Mouse (Mus musculus) testis, adult 2 months (tissue): ENCODE measurements at regions not wholly inside any gene's neighbourhood (a gene's known extent, or its start where the extent isn't known, plus 50 kb on each side); places are given as distances from the start of the nearest gene placed in this dataset.

Source experiments
- CTCF ChIP-seq: fragments of 200-500 bp; IDR thresholded peaks from 2 replicates; pipeline ENCODE4 v1.5.1; 2012; ENCODE audit warnings: low read depth, mild to moderate bottlenecking, inconsistent platforms, low read length, moderate library complexity; ENCODE audit not compliant: control insufficient read depth, insufficient read depth, insufficient replicate concordance
- POLR2A ChIP-seq: fragments of 200-500 bp; IDR thresholded peaks from 2 replicates; pipeline ENCODE4 v1.6.1; 2012; ENCODE audit warnings: low read depth, mild to moderate bottlenecking, inconsistent platforms, low read length, moderate library complexity; ENCODE audit not compliant: control insufficient read depth

- TF ChIP-seq CTCF (no peak), POLR2A (no peak)
Observed at GRCm38 (mm10) chr1:64361959-64362638, 170.3 kb upstream of the Creb1 start.
